Mouse (Mus musculus): ENCODE measurements at regions not wholly inside any gene's neighbourhood (a gene's known extent, or its start where the extent isn't known, plus 50 kb on each side); places are given as distances from the start of the nearest gene placed in this dataset.
A peak's percentile ranks its signal among the peaks of the same experiment; 100 is the strongest.

GRCm38 (mm10) chr17:16101548-16101947, 270.7 kb upstream of the Rgmb start:
- no peak for DNase-seq (ENCODE audit: low read depth, low spot score)

DNA sequence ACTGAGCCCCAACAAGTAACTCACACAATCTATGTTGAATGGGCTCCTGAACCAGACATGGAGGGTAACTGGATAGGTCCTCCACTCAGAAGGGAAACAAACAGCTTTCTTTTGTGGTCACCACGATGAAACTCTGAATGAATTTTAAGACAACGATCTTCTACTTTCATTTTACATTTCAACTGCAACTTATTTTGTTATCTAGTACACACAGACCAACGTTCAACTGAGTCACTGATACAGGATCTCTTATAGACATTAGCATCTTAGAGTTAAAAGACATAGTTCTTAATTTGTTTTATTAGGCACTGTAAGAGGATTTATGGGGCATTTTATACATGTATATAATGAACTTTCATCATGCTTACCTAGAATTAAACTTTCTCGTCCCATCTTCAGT, 262.1 kb upstream of the Rgmb start:
- DNase-seq (ENCODE audit: low read depth, low spot score): no peak

GRCm38 (mm10) chr17:16089619-16090280, 258.9 kb upstream of the Rgmb start:
- no peak for DNase-seq (ENCODE audit: low read depth, low spot score)

DNA sequence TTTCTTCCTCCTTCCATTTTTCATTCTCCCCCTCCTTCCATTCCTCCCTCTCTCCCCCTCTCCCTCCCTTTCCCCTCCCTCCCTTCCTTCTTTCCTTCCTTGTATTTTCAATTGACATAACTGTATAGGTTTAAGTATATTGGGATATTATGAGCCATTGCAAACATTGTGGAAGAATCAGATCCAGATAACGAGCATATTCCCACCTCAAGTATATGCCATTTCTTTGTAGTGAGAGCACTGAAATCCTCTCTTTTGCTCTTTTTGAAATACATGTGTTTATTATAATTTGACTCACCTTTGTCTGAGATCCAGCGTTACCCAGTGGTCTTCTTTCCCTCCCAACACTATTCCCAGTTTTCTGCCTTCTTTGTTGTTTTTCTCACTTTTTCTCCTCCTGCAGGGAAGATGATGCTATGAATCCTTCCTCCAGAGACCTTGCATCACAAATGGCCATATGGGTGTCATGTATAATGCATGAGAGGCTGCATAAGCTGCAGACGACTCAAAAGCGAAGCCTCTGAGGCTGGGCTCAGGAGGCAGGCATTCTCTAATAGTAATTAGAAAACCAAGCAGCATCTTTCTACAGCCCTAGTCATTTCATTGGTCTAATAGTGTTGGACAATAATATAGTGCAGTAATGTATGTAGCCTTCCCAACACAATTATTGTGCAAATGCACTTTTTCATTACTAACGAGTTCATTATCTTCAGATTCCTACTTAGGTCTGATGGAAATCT, 258.2 kb upstream of the Rgmb start:
- DNase-seq (ENCODE audit: low read depth, low spot score): no peak

GRCm38 (mm10) chr17:16087046-16087445, 256.2 kb upstream of the Rgmb start:
- DNase-seq (ENCODE audit: low read depth, low spot score): no peak

DNA sequence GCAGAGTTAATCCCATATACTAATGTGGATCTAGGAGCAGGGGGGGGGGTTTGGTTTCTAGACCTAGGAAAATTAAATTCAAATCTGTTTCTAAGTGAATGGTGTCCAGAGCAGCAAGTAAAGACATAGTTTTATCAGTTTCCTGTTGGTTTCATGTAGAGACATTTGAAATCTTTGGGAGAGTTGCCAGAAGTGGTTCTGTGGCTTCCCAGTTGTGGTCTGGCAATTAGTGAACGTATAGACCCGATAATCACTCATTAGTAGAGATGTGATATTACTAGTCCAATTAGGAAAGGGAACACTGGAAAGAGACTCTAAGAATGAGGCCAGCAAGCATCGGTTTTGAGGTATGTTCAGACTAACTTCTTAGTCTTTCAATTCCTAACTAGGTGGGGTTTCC, 252.0 kb upstream of the Rgmb start:
- no peak for DNase-seq (ENCODE audit: low read depth, low spot score)

DNA sequence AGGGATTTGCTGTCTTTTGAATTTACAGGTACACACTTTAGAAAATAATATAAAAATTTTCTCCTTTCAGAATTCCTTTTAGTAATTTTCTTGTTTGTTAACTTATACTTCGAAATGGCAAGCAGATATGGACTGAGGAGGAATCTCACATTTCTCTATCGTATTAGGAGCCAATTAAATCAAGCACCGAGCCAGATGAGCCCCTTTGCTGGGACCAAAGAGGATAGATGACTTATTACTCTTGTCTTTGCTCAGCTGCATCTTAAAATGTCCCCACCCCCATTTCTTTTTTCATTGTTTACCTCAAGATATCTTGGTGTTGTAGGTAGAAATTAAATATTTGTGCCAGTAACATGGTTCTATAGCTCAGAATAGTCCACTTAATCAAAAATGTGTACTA, 247.7 kb upstream of the Rgmb start:
- no peak for DNase-seq (ENCODE audit: low read depth, low spot score)

- DNase-seq (ENCODE audit: low read depth, low spot score): no peak
These were observed 238.5 kb upstream of the Rgmb start for GRCm38 (mm10) chr17:16069334-16069733.

GRCm38 (mm10) chr17:16067858-16068257, 237.0 kb upstream of the Rgmb start:
- no peak for DNase-seq (ENCODE audit: low read depth, low spot score)

DNA sequence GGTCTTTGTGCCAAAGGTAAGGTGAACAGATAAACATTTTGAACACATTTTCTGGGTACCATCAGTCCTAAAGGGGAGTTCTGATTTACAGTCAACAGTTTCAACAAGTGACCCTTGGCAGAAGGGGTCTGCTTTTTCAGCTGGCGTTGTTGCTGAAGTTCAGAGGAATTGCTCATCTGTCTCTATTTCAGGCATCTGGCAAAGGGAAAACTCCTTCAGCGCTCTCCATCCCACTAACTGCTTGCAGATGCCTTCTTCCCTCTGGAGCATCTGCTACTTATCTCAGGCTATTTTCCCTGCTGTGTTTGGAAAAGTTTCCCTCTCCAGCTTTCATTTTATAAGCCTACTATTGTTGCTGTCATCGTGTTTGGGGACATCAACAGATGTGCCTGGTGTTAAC, 223.6 kb upstream of the Rgmb start:
- no peak for DNase-seq (ENCODE audit: low read depth, low spot score)

DNA sequence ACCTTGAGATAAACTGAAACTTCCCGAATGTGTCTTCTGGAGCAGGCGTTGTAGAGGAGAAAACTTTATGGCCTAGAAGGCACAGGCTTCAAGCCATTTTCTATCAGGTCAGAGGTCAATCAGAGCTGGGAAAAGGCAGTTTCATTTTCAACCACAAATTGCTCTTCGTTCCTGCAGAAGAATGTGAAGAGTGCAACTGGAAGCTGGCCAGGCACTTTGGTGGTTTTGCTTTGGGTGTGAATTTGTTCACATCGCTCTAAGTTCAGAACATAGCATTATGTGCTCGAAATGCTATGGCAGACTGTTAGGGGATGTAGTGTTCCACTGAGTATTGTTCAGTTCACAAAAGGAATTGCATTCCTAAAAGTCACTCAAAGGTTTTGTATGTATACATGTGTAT, 220.9 kb upstream of the Rgmb start:
- no peak for DNase-seq (ENCODE audit: low read depth, low spot score)

- no peak for DNase-seq (ENCODE audit: low read depth, low spot score)
These were observed 210.9 kb upstream of the Rgmb start for GRCm38 (mm10) chr17:16041542-16042251.

DNA sequence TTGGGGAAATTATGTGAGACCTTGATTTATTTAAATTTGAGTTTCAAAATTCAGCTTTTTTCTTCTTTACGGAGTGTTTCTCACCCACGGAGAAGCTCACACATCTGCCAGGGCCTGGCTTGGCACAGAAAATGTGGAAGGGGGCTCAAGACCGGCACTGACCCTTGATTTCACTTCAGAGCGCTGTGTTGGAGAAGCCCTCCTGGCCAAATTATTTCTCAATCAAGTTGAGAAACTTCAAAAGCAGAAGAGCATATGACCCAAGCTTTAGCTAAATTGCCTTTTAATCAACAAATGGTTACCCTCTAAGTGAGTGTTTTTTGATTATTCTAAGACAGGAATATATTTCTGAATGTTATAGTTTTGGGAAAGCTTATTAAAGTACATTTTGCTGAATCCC, 197.2 kb upstream of the Rgmb start:
- no peak for DNase-seq (ENCODE audit: low read depth, low spot score)

- DNase-seq (ENCODE audit: low read depth, low spot score): no peak
These were observed 174.2 kb upstream of the Rgmb start for GRCm38 (mm10) chr17:16004871-16005575.

DNA sequence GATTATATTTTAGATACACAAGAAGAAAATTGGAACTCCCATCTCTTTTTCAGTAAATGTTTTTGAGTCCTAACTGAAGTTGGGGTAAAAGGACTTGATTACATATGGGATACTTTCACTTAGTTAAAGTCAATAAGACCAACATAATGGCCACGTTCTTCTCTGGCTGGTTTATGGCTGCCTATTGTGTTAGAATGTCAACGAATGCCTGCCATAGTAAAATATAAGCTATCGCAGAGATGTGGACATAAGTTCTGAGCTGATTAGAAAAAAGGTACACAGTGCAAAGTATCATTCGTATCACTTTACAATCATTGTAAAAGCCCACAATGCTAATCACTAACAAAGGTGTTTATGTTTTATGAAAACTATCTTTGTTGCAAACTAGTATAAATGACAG, 173.2 kb upstream of the Rgmb start:
- no peak for DNase-seq (ENCODE audit: low read depth, low spot score)

- no peak for DNase-seq (ENCODE audit: low read depth, low spot score)
These were observed 167.9 kb upstream of the Rgmb start for GRCm38 (mm10) chr17:15998771-15999170.

- DNase-seq (ENCODE audit: low read depth, low spot score): no peak
These were observed 166.4 kb upstream of the Rgmb start for GRCm38 (mm10) chr17:15997289-15997688.

DNA sequence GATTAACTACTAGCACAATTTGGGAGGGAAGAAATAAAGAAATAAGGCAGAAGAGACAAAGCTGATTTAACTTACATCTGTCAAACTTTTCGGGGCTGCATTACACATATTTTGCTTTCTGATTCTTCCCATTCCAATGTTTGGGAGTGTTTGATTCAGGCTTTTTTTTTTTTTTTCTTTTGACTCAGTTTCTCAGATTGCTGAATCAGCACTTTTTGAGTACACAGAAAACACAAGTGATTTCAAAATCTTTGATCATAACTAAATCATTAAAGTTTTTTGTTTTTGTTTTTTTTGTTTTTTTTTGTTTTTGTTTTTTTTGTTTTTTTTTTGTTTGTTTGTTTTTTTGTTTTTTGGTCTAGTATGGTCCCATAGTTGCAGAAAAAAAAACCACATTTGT, 164.7 kb upstream of the Rgmb start:
- DNase-seq (ENCODE audit: low read depth, low spot score): no peak

DNA sequence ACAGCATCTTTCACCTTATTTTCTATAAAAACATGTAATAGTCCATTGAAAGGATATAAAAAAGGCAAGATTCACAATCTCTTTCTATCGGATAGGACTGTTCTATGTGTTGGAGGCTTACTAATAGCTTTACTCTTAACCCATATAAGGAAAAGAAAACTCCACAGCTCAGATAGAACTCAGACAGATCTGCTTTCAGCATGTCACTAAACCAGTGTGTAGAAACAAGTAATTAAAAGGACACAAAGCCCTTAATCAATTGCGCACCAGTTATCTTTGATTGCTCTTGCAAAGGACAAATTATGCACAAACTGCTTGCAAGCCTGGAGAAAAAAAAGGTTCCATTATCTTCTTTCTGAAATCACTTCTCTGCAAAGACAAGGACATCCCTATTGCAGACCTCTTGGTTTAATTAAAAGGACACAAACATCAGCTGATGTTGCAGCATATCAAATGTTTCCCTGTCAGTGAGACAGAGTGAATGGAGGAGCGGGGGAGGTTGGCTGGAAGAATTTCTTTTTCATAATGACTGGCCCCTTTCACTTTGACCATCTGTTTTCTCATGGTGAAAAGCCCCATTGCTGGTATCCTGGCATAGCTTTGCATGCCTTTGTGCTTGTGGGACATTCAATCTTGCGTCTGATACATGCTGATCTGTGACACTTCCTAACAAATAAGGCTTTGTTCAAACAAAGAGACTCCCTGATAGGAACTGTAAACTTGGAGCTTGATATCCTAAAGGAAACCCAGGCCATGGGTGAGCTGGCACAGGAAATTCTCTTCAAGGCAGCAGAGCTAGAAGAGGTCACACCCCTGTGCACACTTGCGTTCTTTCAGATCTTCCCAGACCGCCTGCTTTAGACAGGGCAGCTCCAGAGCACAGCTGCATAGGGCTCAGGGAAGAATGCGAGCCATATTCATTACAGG, 162.8 kb upstream of the Rgmb start:
- DNase-seq (ENCODE audit: low read depth, low spot score): no peak

- DNase-seq (ENCODE audit: low read depth, low spot score): peak; percentile 14
These were observed 161.1 kb upstream of the Rgmb start for GRCm38 (mm10) chr17:15991916-15992315.

- no peak for DNase-seq (ENCODE audit: low read depth, low spot score)
These were observed 159.5 kb upstream of the Rgmb start for GRCm38 (mm10) chr17:15990303-15990702.

All from CD4-positive helper T cell, adult 2 months (primary cell).